Mouse (Mus musculus): ENCODE measurements around the gene Ndufb2.

DNA sequence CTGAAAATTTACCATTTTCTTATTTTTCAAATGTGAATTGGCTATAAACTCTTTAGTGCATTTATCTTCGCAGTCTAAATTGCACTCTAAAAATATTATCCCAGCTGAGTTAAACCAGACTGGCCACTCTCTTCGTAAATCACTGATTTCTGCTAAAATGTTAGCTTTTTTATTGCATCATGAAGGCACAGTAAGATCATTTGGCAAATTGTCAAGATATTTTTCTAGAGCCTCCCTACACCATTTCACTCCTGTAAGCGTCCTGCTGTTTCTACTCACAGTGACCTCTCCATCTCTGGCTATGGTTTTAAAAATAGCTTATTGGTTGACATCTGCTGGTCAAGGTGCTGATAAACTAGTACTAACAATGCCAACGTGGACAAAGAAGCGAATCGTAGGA, 13.7 kb downstream of the Ndufb2 start:
- no peak for TF ChIP-seq CTCF (IDR thresholded peaks at IDR 0.05; ENCODE audit: low read depth)
- TF ChIP-seq EP300 (optimal IDR thresholded peaks at IDR 0.05), result no peak
